Mouse (Mus musculus) right cerebral cortex, adult 2 months (tissue): ENCODE measurements at regions not wholly inside any gene's neighbourhood (a gene's known extent, or its start where the extent isn't known, plus 50 kb on each side); places are given as distances from the start of the nearest gene placed in this dataset.
A peak's percentile ranks its signal among the peaks of the same experiment; 100 is the strongest.

Experiments
- DNase-seq, 2 experiments: peaks; one replicate each; pipeline ENCODE4 v3.0.0; 2021 to 2022; ENCODE audit warnings: low spot score in 2 of 2

GRCm38 (mm10) chr12:26143411-26143810 is 271.6 kb downstream of the Rnf144a start:
- DNase-seq: no peak

- DNase-seq: peak in 1 of 2 experiments; percentile 40
Observed at GRCm38 (mm10) chr12:26130811-26131210, 284.2 kb downstream of the Rnf144a start.

DNA sequence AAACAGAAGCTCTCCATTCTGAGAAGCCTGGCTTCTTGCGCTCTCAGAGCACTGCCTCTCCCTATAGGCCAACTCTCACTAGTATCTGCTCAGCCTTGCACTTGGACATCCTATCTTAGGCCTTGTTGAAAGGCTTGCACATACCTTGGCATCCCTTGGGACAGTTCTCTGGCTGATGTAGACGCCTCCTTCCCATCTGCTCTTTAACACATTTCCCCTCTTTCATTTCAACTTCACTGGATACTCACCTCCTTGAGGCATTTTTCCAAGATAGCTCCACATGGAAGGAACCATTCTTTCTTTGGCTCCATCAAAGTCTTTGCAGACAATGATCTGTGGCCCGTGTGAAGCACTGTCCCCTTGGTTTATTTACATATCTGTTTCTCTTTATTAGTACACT is 285.0 kb downstream of the Rnf144a start:
- no peak for DNase-seq

DNA sequence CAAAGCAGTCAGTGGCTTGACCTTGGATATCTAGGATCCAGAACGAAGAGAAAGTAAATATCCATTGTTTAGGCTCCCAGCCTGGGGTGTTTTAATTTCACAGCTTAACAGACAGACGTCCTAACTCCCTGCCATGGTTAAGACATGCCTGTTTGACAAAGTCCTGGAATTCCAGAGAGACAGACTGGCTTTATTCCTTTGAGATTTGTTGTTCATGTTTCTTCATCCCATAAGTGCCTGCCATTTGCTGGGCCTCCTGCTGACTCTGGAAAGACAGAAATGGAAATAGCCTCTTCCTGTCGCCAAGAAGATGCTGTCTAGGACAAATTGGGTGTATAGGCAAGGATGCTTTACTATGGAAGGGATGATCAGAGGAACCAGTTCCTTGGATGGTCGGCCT is 285.5 kb downstream of the Rnf144a start:
- DNase-seq: no peak

GRCm38 (mm10) chr12:26128851-26129250 is 286.2 kb downstream of the Rnf144a start:
- DNase-seq: no peak

DNA sequence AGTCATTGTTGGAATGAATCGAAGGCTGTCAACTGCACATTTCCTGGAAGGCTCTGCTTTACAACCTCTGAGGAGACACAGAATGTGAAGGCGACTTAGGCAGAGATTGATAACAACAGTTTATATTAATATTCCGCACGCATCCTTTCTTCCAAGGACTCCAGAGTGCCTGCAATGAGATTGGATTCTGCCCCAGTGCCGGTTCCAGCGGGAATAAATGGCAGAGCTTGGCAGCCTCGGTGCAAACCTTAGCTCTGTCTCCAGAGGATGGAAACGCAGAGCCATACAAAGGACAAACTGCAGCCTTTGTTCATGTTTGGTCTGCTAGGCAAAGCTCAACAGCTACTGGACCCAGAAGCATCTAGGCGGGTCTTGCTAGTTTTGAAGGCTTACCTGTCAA is 288.8 kb downstream of the Rnf144a start:
- DNase-seq: no peak

DNA sequence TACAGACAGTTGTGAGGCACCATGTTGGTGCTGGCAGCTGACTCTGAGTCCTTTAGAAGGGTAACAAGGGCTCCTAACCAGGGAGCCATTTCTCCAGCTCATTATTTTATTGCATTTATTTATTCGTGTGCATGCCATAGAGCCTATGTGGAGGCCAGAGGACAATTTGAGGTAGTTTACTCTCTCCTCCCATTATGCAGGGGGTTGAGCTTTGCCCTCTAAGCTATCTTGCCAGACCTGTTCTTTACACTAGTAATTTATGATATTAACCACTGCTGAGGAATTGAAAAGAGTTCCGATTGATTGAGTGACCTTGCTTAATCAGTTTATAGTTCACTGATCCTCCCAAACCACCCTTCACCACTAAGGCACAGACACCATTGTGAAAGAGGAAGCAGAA is 290.8 kb downstream of the Rnf144a start:
- no peak for DNase-seq

DNA sequence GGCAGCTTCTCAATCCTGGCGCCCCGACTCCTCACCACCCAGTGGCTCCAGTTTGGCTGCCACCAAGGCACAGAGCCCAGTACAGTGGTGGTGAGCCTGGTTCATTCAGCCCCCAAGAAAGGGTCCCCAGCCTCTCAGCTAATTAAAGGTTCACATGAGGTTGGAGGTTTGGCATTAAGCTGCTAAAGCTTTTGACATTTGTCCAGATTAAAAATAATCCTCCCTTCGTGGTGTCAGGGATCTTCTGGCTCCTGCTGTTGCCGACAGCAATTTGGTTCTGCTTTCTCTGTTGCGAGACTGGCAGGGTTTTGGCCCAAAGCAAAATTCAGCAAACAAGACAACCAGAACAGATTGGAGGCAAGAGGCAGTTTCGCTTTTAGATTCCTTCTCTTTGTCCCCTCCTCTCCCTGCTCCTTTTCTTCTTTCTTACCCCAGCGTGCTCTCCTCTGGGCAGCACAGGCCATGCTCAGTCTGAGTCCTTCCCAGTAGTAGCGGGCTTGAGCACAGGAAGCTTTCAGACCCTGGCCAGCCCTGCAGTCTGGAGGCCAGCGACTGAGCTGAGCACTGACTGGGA is 299.6 kb downstream of the Rnf144a start:
- no peak for DNase-seq

- DNase-seq: no peak
Observed at GRCm38 (mm10) chr12:26112166-26113019, 302.7 kb downstream of the Rnf144a start.

GRCm38 (mm10) chr12:26109866-26110265 is 305.2 kb downstream of the Rnf144a start:
- no peak for DNase-seq

- no peak for DNase-seq
Observed at GRCm38 (mm10) chr12:26104372-26104771, 310.7 kb downstream of the Rnf144a start.

- no peak for DNase-seq
Observed at GRCm38 (mm10) chr12:26102384-26102783, 312.7 kb downstream of the Rnf144a start.

- no peak for DNase-seq
Observed at GRCm38 (mm10) chr12:26100140-26100539, 314.9 kb downstream of the Rnf144a start.

DNA sequence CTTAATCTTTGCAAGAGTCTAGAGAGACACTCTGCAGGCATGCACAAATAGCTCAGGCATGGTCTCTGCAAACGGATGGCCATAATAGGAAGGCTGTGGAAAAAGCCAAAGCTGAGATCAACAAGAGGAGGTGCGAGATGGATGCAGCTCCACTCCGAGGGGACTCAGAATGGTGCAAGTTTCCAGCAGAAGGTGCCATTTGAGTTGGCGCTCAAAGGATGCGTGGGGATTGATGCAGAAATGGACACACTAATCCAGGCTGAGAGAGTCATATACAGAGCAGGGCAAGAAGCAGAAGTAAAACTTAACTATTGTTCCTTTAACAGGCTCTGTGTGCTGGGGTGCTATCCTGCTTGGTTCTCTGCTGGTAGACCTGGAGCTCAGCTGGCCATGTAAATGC is 315.9 kb downstream of the Rnf144a start:
- no peak for DNase-seq

- DNase-seq: no peak
Observed at GRCm38 (mm10) chr12:26092311-26092710, 322.7 kb downstream of the Rnf144a start.

GRCm38 (mm10) chr12:26091865-26092264 is 323.2 kb downstream of the Rnf144a start:
- no peak for DNase-seq

DNA sequence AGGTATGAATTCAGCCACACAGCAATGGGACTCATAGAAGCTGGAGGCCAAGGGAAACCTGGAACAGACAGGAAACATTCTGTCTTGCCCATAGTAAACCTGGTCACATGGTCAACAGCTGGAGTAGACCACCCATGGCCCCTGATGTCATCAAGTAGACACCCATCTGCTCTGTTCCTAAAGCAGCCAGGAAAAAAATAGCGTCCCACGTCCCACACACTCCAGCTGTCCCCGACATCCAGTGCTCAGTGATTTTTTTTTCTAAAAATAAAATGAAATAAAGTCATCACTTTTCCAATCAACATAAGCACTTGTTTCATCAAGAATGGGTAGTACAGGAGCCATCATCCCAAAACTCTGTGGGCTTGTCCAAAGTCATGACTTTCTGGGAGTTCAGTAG is 326.7 kb downstream of the Rnf144a start:
- DNase-seq: peak; percentile 45 to 67

- peak in 1 of 2 experiments; percentile 26 for DNase-seq
Observed at GRCm38 (mm10) chr12:26086923-26087322, 328.1 kb downstream of the Rnf144a start.

DNA sequence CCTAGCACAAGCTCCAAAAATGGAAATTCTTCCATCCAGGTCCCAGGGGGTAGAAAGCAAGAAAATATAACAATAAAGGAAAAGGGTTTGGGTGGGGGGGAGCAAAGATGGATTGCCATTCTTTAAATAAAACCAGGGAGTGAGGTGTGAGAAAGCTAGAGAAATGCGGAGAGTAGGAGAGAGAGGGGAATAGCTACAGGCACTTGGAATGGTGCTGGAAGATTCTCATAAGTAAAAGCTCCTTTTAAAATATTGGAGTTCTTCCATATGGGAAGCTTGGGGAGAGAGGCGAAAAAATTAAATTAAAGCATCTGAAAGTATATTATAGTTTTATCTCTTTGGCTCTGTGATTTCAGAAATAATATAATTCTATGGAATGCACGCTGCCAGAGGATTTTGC is 328.6 kb downstream of the Rnf144a start:
- DNase-seq: no peak

- no peak for DNase-seq
Observed at GRCm38 (mm10) chr12:26079061-26079625, 335.9 kb downstream of the Rnf144a start.

DNA sequence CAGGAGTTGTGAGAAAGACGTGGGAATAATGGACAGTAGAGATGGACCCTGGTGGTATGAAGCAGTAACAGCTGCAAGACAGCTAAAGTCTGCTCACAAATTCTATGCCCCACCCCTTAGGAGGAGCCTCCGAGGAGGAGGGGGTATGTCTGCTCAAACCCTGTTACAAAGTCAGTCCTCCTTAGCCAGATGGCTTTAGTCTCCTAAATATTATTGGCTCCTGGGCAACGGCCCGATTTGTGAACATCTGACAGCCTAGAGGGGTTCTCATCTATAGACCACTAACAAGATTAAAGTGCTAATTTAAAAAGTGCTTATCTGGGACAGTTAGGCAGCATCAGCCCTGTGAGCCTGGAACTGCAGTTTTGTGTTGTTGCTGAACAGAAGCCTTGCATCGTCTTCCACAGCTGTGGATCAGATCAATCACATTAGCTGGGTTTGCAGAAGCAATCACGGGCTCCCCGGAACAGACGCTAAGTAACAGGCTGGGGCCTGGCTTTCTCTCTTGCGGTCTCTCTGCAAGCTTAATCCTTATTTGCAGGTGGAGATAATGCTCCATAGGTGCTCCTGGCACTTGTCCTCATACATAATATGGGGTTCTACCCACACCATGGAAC is 339.3 kb downstream of the Rnf144a start:
- no peak for DNase-seq

DNA sequence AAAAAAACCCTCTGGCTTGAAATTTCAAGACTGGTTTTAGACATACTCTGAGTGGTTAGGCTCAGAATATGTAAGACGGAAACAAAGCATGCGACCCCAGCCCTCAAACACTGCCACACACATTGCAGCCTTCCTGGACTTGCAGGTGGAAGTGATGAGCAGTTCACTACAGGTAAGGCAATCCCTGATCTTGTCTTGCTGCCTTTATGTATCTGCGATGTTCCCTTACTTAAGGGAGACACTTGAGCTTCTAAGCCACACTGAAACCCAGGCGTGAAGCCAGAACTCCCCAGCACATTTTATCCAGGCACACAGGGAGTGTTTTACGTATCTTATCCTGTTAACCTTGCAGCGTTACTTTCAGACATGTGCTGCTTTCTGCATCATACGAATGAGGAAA is 342.9 kb downstream of the Rnf144a start:
- no peak for DNase-seq

DNA sequence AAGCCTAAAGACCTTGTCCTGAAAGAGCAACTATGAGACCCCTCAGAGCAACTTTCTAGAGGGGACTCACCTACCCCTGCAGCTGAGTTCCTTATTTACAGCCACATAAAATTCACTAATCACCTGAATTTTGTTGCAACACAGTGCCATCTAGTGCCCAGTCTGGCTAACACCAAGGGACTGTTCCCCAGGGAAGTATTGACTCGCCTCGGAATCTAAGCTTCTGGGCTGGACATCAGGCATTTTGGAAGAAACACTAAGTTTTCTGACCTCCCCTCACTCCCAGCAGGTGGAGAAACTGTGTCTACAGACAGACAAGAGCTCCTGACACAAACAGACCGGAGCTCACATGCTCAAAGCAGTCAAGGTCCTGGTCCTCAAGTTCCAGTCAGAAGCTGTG is 343.4 kb downstream of the Rnf144a start:
- peak; percentile 81 for DNase-seq
